Mouse (Mus musculus): ENCODE results near the gene Suclg1. TPM values are rescaled to one million over a fixed set of nuclear protein-coding genes. Genes with fewer than 3 reads are reported as not detected.

Suclg1 gene
- polyA plus RNA-seq, 1 experiment from 2014 or later: 179 TPM

Other genes starting within 250 kb of the Suclg1 start
- gene Dnah6, start 26.7 kb upstream of the Suclg1 start, polyA plus RNA-seq (2014; fragmentation: Nextera tagmentation; extraction: Ambion mirVana): 0.34 and 0.42 TPM in 2 replicates
- not detected in 2 replicates for gene 4931417E11Rik, start 221.3 kb downstream of the Suclg1 start, polyA plus RNA-seq (2014; fragmentation: Nextera tagmentation; extraction: Ambion mirVana)